Mouse (Mus musculus): Measurements from ENCODE around the gene Selenow. TPM values are rescaled to one million over a fixed set of nuclear protein-coding genes. Genes with fewer than 3 reads are reported as not detected.

The Selenow gene
- 1,237 and 1,357 TPM in 2 replicates for polyA plus RNA-seq (2015; fragmentation: Nextera tagmentation; extraction: Ambion mirVana)

DNA sequence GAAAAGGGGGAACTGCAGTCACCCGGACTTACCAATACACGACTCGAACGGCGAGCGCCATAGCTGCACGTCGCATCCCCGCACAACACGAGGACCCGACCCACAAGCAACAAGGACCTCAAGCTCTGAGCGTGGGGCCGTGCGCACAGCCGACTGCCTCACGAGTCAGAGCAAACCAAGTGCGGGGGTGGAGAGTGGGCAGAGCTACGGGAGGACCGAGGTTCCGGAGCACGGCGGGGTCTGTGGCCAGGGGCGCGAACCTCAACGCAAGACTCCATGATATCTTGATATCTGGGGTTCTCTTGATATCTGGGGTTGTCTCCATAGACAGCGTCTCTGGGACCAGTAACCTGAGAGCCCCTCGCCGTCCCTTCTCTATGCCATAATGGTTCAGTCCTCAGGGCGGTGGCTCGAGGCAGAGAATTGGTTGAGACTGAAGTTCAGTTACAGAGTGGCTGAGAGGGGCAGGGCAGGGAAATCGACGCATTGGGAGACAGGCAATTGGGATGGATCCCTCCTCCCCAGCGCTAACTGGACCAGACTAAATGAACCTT lies at the start of gene Selenow:
TSS of gene Selenow (minus strand) at position 183 of the 554 bp plus-strand sequence.
- peak; percentile 97 for ATAC-seq
- no peaks in the 10 kb centered on the region for H3K27me3 ChIP-seq
- peak within 1 kb of the TSS; percentile 82 for H3K27ac ChIP-seq
- peaks cover 30% of the 10 kb centered on the region for H3K36me3 ChIP-seq (ENCODE audit: poor library complexity, severe bottlenecking)
- peak within 1 kb of the TSS; percentile 79 for H3K4me3 ChIP-seq
- peak within 1 kb of the TSS; percentile 84 for H3K4me2 ChIP-seq
- peak within 1 kb of the TSS; percentile 84 for H3K9ac ChIP-seq
- under 1% methylated on average over 33 of the region's 33 CpGs for WGBS
- no peaks in the 10 kb centered on the region for H3K9me3 ChIP-seq (replicated peaks)
- H3K4me1 ChIP-seq: peaks cover 23% of the 10 kb centered on the region

DNA sequence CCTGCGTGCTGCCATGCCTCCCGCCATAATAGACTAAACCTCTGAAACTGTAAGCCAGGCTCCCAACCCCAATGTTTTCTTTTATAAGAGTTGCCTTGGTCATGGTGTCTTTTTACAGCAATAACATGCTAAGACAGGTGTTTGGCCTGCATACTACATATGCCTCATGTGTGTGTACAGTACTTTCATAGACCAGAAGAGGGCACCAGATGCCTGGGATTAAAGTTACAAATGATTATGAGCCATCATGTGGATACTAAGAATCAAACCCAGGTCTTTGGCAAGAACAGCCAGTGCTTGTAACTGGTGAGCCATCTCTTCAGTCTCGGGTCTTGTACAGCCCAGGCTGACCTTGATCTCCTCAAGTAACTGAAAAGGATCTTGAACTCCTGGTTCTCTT lies 47.5 kb upstream of the Selenow start:
- Histone ChIP-seq H3K9ac (no peak overlapping the region), H3K4me1 (0 out of 2 replicates have a peak, but pooled peaks cover 3% of the 10 kb centered on the region), H3K4me3 (no peak overlapping the region), H3K36me3 (ENCODE audit: poor library complexity, severe bottlenecking) (peaks cover 48% of the 10 kb centered on the region), H3K9me3 (replicated peaks) (no peaks in the 10 kb centered on the region), H3K27ac (no peak overlapping the region), H3K27me3 (no peaks in the 10 kb centered on the region), H3K4me2 (no peak overlapping the region)
- no peak for ATAC-seq
- 85% methylated on average over 3 of the region's 3 CpGs for WGBS

DNA sequence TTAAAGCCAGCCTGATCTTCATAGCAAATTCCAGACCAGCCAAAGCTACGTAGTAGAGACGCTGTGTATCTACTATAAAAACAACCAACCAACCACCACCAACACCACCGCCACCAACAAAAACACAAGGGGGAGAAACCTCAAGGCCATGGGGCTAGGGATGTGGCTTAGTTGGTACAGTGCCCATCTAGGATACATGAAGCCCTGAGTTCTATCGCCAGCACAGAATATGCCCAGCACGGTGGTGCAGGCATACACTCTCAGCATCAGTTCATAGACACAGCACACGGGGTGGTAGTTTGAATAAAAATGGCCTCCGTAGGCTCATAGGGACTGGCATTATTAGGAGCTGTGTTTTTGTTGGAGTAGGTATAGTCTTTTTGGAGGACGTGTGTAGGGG lies 46.1 kb upstream of the Selenow start:
- ATAC-seq: no peak
- Histone ChIP-seq H3K27ac (no peak overlapping the region), H3K9ac (no peak overlapping the region), H3K27me3 (no peaks in the 10 kb centered on the region), H3K4me1 (0 out of 2 replicates have a peak, but pooled peaks cover 3% of the 10 kb centered on the region), H3K9me3 (replicated peaks) (no peaks in the 10 kb centered on the region), H3K4me3 (no peak overlapping the region), H3K4me2 (no peak overlapping the region), H3K36me3 (ENCODE audit: poor library complexity, severe bottlenecking) (peaks cover 35% of the 10 kb centered on the region)
- 87% methylated on average over 8 of the region's 8 CpGs for WGBS

DNA sequence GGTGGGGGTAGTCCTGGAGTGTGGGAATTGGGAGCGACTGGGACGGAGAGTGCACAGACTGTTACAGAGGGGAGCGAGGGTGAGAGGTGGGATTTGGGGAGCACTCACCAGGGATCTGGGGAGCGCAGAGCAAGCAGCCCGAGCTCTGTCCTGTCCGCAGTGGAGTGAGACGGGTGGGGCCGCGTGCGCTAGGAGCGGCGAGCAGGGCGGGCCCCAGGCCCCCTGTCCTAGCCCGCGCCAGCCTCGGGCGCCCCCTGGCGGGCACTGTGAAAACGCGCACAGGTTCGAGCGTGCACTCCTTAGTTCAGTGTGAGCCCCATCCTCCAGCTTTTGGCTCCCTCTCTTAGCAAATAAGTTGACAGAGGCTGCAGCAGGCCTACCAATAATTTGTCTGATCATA lies 45.1 kb upstream of the Selenow start, which contains the start of gene Ehd2:
TSS of gene Ehd2 (minus strand) at position 256 of the 400 bp plus-strand sequence.
- Histone ChIP-seq H3K9ac (peak within 1 kb of the TSS; percentile 50), H3K27ac (no peak within 1 kb of the TSS), H3K9me3 (replicated peaks) (no peaks in the 10 kb centered on the region), H3K4me3 (peak within 1 kb of the TSS; percentile 31), H3K27me3 (no peaks in the 10 kb centered on the region), H3K36me3 (ENCODE audit: poor library complexity, severe bottlenecking) (peaks cover 25% of the 10 kb centered on the region), H3K4me2 (peak within 1 kb of the TSS; percentile 54), H3K4me1 (peaks cover 12% of the 10 kb centered on the region)
- WGBS: under 1% methylated on average over 22 of the region's 22 CpGs
- peak; percentile 74 for ATAC-seq

DNA sequence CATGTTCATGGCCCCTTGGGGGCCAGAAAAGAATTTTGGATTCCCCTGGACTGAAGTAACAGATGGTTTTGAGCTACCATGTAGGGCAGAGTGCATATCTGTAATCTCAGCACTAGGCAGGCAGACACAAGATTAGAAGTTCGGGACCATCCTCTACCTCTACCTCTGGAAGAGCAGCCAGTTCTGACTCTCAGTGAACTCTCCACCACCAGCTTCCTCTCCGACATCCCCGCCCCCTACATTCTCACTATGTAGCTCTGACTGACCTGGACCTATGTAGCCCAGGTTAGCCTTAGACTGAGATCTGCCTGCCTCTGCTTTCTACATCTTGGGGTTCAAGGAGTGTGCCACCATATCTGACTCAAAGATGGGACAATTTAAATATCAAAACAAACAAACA lies 44.3 kb upstream of the Selenow start:
- 87% methylated on average over 3 of the region's 3 CpGs for WGBS
- no peak overlapping the region for H3K9ac ChIP-seq
- peaks cover 17% of the 10 kb centered on the region for H3K4me1 ChIP-seq
- no peak overlapping the region for H3K4me3 ChIP-seq
- H3K4me2 ChIP-seq: no peak overlapping the region
- no peak overlapping the region for H3K27ac ChIP-seq
- no peaks in the 10 kb centered on the region for H3K9me3 ChIP-seq (replicated peaks)
- no peaks in the 10 kb centered on the region for H3K27me3 ChIP-seq
- ATAC-seq: no peak
- peaks cover 16% of the 10 kb centered on the region for H3K36me3 ChIP-seq (ENCODE audit: poor library complexity, severe bottlenecking)

DNA sequence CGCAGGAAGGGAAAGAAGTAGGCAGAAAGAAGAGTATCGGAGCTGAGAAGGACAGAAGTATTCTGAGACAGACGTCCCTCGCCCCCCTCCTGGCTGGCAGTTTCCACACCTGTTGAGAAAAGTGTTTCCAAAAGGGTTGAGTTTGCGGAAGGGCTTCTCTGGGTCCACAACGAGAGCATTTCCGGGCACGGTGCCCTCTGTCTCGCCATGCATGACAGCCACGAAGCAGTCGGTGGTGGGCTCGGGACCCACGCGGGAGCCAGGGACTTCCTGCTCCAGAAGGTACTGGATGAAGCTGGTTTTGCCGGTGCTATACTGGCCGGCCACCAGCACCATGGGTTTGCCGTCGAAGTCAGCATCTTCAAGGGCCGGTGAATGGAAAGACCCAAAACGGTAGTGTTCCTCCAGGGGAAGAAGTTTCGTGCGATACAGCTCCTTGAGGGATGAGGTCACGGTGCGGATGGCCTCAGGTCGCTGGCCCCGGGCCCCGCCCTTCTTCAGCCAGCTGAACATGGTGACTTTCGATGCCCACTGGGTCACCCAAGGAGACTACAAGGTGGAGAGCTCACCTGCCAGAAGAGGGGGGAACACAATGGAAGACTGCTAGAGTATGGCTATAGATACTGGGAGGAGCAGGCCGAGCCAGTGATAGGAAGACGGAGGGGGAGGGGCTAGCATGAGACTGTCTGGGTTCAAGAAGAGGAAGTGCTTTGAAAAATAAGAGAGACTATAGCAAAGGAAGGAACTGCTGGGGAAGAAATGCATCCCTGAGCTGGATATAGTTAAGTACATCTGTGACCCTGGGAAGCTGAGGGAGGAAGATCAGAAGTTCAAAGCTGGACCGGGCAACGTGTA lies 41.8 kb upstream of the Selenow start:
- Histone ChIP-seq H3K4me1 (peaks cover 17% of the 10 kb centered on the region), H3K27me3 (no peaks in the 10 kb centered on the region), H3K4me3 (no peak overlapping the region), H3K9me3 (replicated peaks) (no peaks in the 10 kb centered on the region), H3K4me2 (no peak overlapping the region), H3K36me3 (ENCODE audit: poor library complexity, severe bottlenecking) (no peaks in the 10 kb centered on the region), H3K27ac (no peak overlapping the region), H3K9ac (no peak overlapping the region)
- no peak for ATAC-seq
- WGBS: 89% methylated on average over 32 of the region's 32 CpGs

DNA sequence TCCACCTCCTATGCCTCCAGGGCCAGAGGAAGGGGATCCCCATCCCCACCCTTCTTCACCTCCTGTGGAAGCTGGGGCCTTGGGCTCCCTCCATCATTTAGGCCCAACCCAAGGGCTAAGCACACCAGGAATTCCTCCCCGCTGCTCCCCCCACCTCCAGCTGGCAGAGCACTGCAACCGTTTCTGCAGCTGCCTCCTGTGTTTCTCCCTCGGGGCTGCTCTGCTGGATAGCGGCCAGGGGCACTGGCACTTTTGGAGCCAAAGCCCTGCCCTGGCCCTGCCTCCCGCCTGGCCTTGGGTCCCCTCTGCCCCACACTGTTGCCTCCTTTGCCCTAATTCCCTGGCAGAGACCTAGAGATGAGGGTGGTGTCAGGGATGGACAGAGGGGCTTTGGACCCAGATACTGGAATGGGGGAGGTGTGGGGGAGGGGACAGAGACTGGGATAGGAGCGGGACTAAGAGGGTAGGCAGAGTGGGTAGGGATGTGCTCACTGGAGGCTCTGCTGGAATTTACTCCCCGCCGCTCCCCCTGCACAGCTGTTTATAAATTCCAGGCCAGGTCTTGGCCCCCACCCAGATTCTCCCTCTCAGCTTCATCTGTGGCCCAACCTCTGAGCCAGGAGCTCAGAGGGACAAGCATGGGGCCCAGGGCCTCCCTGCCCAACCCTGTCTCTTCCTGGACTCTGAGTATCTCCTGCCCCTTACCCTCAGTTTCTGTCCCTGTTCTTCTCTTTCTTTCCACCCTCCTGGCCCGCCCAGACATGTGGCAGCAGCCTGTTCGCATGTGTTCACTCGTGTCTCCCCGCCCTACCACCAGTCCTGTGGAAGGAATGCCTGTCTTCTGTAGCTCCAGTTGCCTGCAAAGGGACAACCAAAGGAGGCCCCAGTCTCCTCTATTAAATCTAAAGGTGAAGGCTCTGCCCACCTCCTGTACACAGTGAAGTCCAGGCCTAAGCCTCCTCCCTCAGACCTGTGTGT lies 40.4 kb upstream of the Selenow start:
- peak overlapping the region; percentile 31; the same call in 1 of the 2 replicates for H3K27ac ChIP-seq

DNA sequence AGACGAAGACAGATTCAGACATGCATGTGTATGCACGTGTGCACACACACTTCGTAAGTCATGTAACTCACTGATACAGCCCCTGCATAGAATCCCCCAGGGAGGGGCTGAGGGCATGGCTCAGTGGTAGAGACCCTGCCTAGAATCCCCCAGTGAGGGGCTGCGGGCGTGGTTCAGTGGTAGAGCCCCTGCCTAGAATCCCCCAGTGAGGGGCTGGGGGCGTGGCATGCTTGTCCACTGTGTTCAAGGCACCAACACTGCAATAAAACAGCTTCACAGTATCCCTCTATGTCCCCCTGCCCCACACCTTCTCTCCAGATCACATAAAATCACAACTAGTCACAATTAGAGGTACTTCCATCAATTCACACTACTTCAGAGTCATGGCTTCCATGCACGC lies 39.6 kb upstream of the Selenow start:
- H3K9me3 ChIP-seq (replicated peaks): no peaks in the 10 kb centered on the region
- H3K27me3 ChIP-seq: no peaks in the 10 kb centered on the region
- peaks cover 14% of the 10 kb centered on the region for H3K4me1 ChIP-seq
- 90% methylated on average over 7 of the region's 7 CpGs for WGBS
- no peak overlapping the region for H3K9ac ChIP-seq
- ATAC-seq: no peak
- no peaks in the 10 kb centered on the region for H3K36me3 ChIP-seq (ENCODE audit: poor library complexity, severe bottlenecking)
- H3K4me2 ChIP-seq: no peak overlapping the region
- H3K4me3 ChIP-seq: no peak overlapping the region
- H3K27ac ChIP-seq: 0 out of 2 replicates have a peak overlapping the region, but pooled peaks have one; percentile 31

More for the DNA sequence above, 40.4 kb upstream of the Selenow start:
- no peaks in the 10 kb centered on the region for H3K36me3 ChIP-seq (ENCODE audit: poor library complexity, severe bottlenecking)
- 39% methylated on average over 12 of the region's 12 CpGs for WGBS
- H3K27me3 ChIP-seq: no peaks in the 10 kb centered on the region
- no peak overlapping the region for H3K9ac ChIP-seq
- H3K4me1 ChIP-seq: peaks cover 17% of the 10 kb centered on the region
- H3K4me2 ChIP-seq: no peak overlapping the region
- H3K9me3 ChIP-seq (replicated peaks): no peaks in the 10 kb centered on the region
- H3K4me3 ChIP-seq: no peak overlapping the region
- ATAC-seq: peak; percentile 44

DNA sequence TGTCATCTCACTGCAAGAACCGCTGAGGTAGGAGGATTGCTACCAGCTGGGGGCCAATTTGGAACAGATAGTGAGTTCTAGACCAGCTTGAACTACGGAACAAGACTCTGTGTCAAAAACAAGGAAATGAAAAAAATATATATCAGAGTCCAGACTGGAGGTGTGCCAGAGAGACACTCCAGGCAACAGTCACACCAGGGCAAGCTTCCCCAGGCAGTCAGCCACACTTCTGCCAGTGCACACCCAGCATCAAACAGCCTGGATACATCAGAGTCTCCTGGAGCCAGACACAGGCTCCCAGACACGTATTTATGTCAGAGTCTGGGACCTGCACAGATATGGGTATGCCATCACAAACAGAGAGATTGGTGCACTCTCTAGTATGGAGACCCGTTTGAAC lies 39.0 kb upstream of the Selenow start:
- H3K4me2 ChIP-seq: no peak overlapping the region
- H3K27me3 ChIP-seq: no peaks in the 10 kb centered on the region
- no peak overlapping the region for H3K9ac ChIP-seq
- peaks cover 14% of the 10 kb centered on the region for H3K4me1 ChIP-seq
- no peak overlapping the region for H3K4me3 ChIP-seq
- no peak; the same call in 1 of the 2 replicates for ATAC-seq
- no peak overlapping the region for H3K27ac ChIP-seq
- no peaks in the 10 kb centered on the region for H3K9me3 ChIP-seq (replicated peaks)
- WGBS: 65% methylated on average over 4 of the region's 4 CpGs
- no peaks in the 10 kb centered on the region for H3K36me3 ChIP-seq (ENCODE audit: poor library complexity, severe bottlenecking)

DNA sequence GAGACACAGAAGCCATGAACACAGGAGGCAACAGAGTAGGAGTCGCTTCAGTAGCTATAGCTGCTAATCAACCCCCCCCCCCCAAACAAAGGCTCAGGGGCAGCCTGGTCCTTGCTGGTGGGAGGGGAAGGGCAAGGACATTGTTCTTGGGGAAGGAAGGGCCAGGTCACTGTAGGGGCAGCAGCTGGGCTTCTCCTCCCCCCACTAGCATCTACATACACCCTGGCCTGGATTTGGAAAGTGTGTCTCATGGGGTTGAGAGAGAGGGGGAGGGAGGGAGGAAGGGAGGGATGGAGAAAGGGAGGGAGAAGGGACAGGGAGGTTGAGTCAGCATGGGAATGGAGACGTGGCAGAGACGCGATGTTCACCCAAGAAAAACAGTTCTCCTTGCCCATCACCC lies 38.5 kb upstream of the Selenow start:
- H3K36me3 ChIP-seq (ENCODE audit: poor library complexity, severe bottlenecking): no peaks in the 10 kb centered on the region
- ATAC-seq: no peak
- WGBS: 39% methylated on average over 4 of the region's 4 CpGs

DNA sequence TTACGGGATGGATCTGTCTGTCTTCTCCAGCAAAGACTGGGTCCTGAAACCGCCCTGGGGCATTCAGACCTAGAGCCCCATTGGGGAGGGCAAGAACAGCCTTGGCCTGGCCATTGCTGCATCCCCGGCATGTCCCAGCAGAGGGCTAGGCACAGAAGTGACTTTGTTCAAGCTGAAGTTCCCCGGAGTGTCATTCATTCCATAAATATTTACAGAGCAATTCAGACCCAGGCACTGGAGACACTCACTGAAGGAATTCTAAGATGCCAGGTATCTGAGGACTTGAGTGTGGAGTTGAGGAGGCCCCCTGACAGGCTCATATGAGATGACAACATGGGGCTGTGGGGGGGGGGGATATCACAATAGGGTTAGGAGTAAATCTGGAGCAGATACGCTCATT lies 33.9 kb upstream of the Selenow start:
- H3K4me1 ChIP-seq: peaks cover 6% of the 10 kb centered on the region; the same call in 1 of the 2 replicates
- no peak overlapping the region for H3K27ac ChIP-seq
- H3K4me2 ChIP-seq: no peak overlapping the region
- H3K36me3 ChIP-seq (ENCODE audit: poor library complexity, severe bottlenecking): no peaks in the 10 kb centered on the region
- 86% methylated on average over 5 of the region's 5 CpGs for WGBS
- ATAC-seq: no peak
- no peaks in the 10 kb centered on the region for H3K27me3 ChIP-seq
- no peak overlapping the region for H3K4me3 ChIP-seq
- no peaks in the 10 kb centered on the region; the same call in 1 of the 2 replicates for H3K9me3 ChIP-seq (replicated peaks)
- no peak overlapping the region for H3K9ac ChIP-seq

More for the DNA sequence above, 38.5 kb upstream of the Selenow start:
- Histone ChIP-seq H3K27me3 (no peaks in the 10 kb centered on the region), H3K4me1 (peaks cover 14% of the 10 kb centered on the region), H3K9ac (no peak overlapping the region), H3K4me2 (no peak overlapping the region), H3K4me3 (no peak overlapping the region), H3K9me3 (replicated peaks) (no peaks in the 10 kb centered on the region), H3K27ac (no peak overlapping the region)

All from forebrain, embryonic 13.5 days (tissue).